Mouse (Mus musculus): ENCODE data around the gene Slc36a3. TPM values are rescaled to one million over a fixed set of nuclear protein-coding genes. Genes with fewer than 3 reads are reported as not detected.

Slc36a3 gene
- polyA plus RNA-seq, 1 experiment from 2014 or later: not detected

DNA sequence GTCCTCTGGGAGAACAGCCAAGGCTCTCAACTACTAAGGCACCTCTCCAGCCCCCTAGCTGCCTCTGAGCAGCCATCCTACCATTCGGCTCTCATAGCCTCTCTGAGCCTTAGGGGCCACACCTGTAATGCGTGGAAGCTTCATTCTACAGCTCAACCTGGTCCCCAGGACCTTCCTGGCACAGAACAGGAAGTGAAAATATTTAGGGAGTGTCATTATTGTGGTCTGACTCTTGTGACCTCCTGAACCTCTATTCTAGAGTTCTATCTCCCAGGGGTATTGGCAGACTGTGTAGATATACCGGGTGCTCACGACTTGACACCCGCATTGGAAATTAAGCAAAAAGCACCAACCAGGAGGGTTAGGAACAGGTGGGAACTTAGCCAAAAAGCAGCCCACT, 75.3 kb downstream of the Slc36a3 start:
- Histone ChIP-seq H3K9me3 (ENCODE audit: control insufficient read depth, low read length) (no peaks in the 10 kb centered on the region), H3K27ac (ENCODE audit: low read length) (no peak overlapping the region), H3K4me3 (replicated peaks; ENCODE audit: low read length) (no peak overlapping the region), H3K36me3 (ENCODE audit: control insufficient read depth, insufficient read depth) (no peaks in the 10 kb centered on the region), H3K27me3 (replicated peaks; ENCODE audit: control insufficient read depth, insufficient read depth, low read length) (peaks cover 3% of the 10 kb centered on the region; the same call in 1 of the 2 replicates), H3K9ac (replicated peaks; ENCODE audit: low read depth, low read length) (no peak overlapping the region), H3K4me1 (replicated peaks; ENCODE audit: control insufficient read depth, insufficient read depth, low read length) (peaks cover 14% of the 10 kb centered on the region), H3K4me2 (ENCODE audit: low read length) (no peak overlapping the region)
- no peak for ATAC-seq
- 87% methylated on average over 5 of the region's 5 CpGs for WGBS

DNA sequence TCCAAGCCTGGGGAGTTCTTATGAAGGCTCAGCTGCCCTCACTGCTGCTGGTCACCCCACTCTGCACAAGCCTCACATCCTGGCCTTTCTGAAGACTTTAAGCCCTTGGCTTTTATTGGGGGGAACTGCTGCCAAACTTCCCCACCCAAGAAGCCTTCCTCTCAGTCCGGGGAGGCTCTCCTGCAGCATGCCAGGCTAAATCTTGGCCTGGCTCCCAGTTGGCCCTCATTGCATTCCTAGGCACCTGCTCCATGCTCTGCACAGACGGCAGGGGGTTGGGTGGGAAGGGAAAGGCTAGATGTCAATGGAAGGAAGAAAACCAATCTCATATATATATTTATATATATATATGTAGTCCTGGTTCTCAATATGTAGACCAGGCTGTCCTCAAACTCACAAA, 75.9 kb downstream of the Slc36a3 start:
- Histone ChIP-seq H3K4me1 (replicated peaks; ENCODE audit: control insufficient read depth, insufficient read depth, low read length) (peaks cover 14% of the 10 kb centered on the region), H3K27ac (ENCODE audit: low read length) (no peak overlapping the region), H3K36me3 (ENCODE audit: control insufficient read depth, insufficient read depth) (no peaks in the 10 kb centered on the region), H3K27me3 (replicated peaks; ENCODE audit: control insufficient read depth, insufficient read depth, low read length) (peaks cover 3% of the 10 kb centered on the region; the same call in 1 of the 2 replicates), H3K9me3 (ENCODE audit: control insufficient read depth, low read length) (no peaks in the 10 kb centered on the region), H3K9ac (replicated peaks; ENCODE audit: low read depth, low read length) (no peak overlapping the region), H3K4me2 (ENCODE audit: low read length) (no peak overlapping the region), H3K4me3 (replicated peaks; ENCODE audit: low read length) (no peak overlapping the region)
- WGBS: 18% methylated on average over 2 of the region's 2 CpGs
- ATAC-seq: peak; percentile 70

Other genes starting within 250 kb of the Slc36a3 start
- gene Gpx3, start 249.3 kb downstream of the Slc36a3 start, polyA plus RNA-seq (2015; fragmentation: Nextera tagmentation; extraction: Ambion mirVana): 17.4 and 18.0 TPM in 2 replicates
- gene Tnip1, start 188.8 kb downstream of the Slc36a3 start, polyA plus RNA-seq (2015; fragmentation: Nextera tagmentation; extraction: Ambion mirVana): 12.7 and 13.2 TPM in 2 replicates
- 40.9 and 53.0 TPM in 2 replicates for gene Anxa6, start 118.3 kb downstream of the Slc36a3 start, polyA plus RNA-seq (2015; fragmentation: Nextera tagmentation; extraction: Ambion mirVana)
- 0.29 TPM in 1 of 2 replicates, not detected in the other for gene Ccdc69, start 73.6 kb downstream of the Slc36a3 start, polyA plus RNA-seq (2015; fragmentation: Nextera tagmentation; extraction: Ambion mirVana)
- gene Gm2a, start 53.6 kb downstream of the Slc36a3 start, polyA plus RNA-seq (2015; fragmentation: Nextera tagmentation; extraction: Ambion mirVana): 20.9 and 21.4 TPM in 2 replicates
- gene Slc36a2, start 33.4 kb upstream of the Slc36a3 start, polyA plus RNA-seq (2015; fragmentation: Nextera tagmentation; extraction: Ambion mirVana): 0.16 and 0.46 TPM in 2 replicates
- gene Slc36a1, start 52.6 kb upstream of the Slc36a3 start, polyA plus RNA-seq (2015; fragmentation: Nextera tagmentation; extraction: Ambion mirVana): 2.2 and 3.3 TPM in 2 replicates
- gene Fat2, start 184.9 kb upstream of the Slc36a3 start, polyA plus RNA-seq (2015; fragmentation: Nextera tagmentation; extraction: Ambion mirVana): 0.04 TPM in 2 replicates

Measured in forebrain, embryonic 16.5 days (tissue).